Mouse (Mus musculus) liver, embryonic 14.5 days (tissue): ENCODE results near the gene Ltb.

Source experiments
- CTCF ChIP-seq: IDR thresholded peaks from 2 replicates; pipeline ENCODE4 v1.5.1; 2016; ENCODE audit warnings: antibody characterized with exemption, low read depth, control low read depth
- EP300 ChIP-seq: IDR thresholded peaks from 2 replicates; pipeline ENCODE4 v1.6.1; 2016; ENCODE audit warnings: antibody characterized with exemption, low read depth

- TF ChIP-seq CTCF = no peak
- TF ChIP-seq EP300 = no peak
Observed at GRCm38 (mm10) chr17:35240384-35241304, 46.4 kb downstream of the Ltb start.
